Mouse (Mus musculus) MEL (cell line): ENCODE measurements around the gene Il4. TPM values are rescaled to one million over a fixed set of nuclear protein-coding genes. Genes with fewer than 3 reads are reported as not detected.

Experiments
- DNase-seq: peaks from one replicate; pipeline ENCODE4 v3.0.0; 2011; ENCODE audit warnings: low read depth, low spot score
- H3K27ac ChIP-seq: 2 replicates; pipeline ENCODE4 v1.5.1; 2012; ENCODE audit warnings: low read depth, mild to moderate bottlenecking, control low read depth, low read length, moderate library complexity; ENCODE audit not compliant: control insufficient read depth
- H3K27me3 ChIP-seq, 2 experiments: fragments of 150-350 bp in 1 of 2; sonication (generic) in 1 of 2; 2 replicates each; pipeline ENCODE4 v1.6.1; 2012; ENCODE audit warnings: low read length in 2 of 2, mild to moderate bottlenecking in 2 of 2, improper control_type of control experiment in 1 of 2, moderate library complexity in 1 of 2; ENCODE audit not compliant: insufficient read depth in 2 of 2, control insufficient read depth in 1 of 2
- H3K36me3 ChIP-seq, 2 experiments: 2 replicates each; pipeline ENCODE4 v1.6.1; 2012 to 2014; ENCODE audit warnings: low read length in 2 of 2, improper control_type of control experiment in 1 of 2, inconsistent platforms in 1 of 2, mild to moderate bottlenecking in 1 of 2; ENCODE audit not compliant: insufficient read depth in 2 of 2, control insufficient read depth in 1 of 2
- H3K4me1 ChIP-seq, 2 experiments: fragments of 150-350 bp in 1 of 2; sonication (generic) in 1 of 2; 2 replicates each; pipeline ENCODE4 v1.6.1; 2012; ENCODE audit warnings: low read length in 2 of 2, improper control_type of control experiment in 1 of 2, mild to moderate bottlenecking in 1 of 2; ENCODE audit not compliant: insufficient read depth in 2 of 2, control insufficient read depth in 1 of 2
- H3K4me3 ChIP-seq, 2 experiments: fragments of 150-350 bp in 1 of 2; sonication (generic) in 1 of 2; 2 replicates each; pipeline ENCODE4 v1.5.1; 2012; ENCODE audit warnings: low read depth in 2 of 2, low read length in 2 of 2, mild to moderate bottlenecking in 2 of 2, moderate library complexity in 2 of 2, control low read depth in 1 of 2, improper control_type of control experiment in 1 of 2; ENCODE audit not compliant: control insufficient read depth in 1 of 2, insufficient read depth in 1 of 2
- H3K79me2 ChIP-seq: 2 replicates; pipeline ENCODE4 v1.6.1; 2012; ENCODE audit warnings: mild to moderate bottlenecking, low read length, moderate library complexity; ENCODE audit not compliant: control insufficient read depth, poor library complexity, insufficient read depth
- H3K9ac ChIP-seq: 2 replicates; pipeline ENCODE4 v1.6.1; 2012; ENCODE audit warnings: low read depth, mild to moderate bottlenecking, control low read depth, low read length, moderate library complexity; ENCODE audit not compliant: control insufficient read depth, poor library complexity, severe bottlenecking
- H3K9me3 ChIP-seq: fragments of 150-350 bp; sonication (generic); replicated peaks from 2 replicates; pipeline ENCODE4 v1.6.1; 2012; ENCODE audit warnings: mild to moderate bottlenecking, low read length, improper control_type of control experiment, moderate library complexity; ENCODE audit not compliant: insufficient read depth
- BHLHE40 ChIP-seq: IDR thresholded peaks from 2 replicates; pipeline ENCODE4 v1.6.1; 2012; ENCODE audit warnings: low read depth, mild to moderate bottlenecking, inconsistent platforms, low read length, improper control_type of control experiment, borderline replicate concordance
- CHD2 ChIP-seq: IDR thresholded peaks from 2 replicates; pipeline ENCODE4 v1.6.1; 2011; ENCODE audit warnings: low read length, improper control_type of control experiment
- CTCF ChIP-seq, 3 experiments: IDR thresholded peaks in 2 of 3; conservative IDR thresholded peaks in 1 of 3; 2 replicates each; pipeline ENCODE4 v1.5.1; 2011 to 2012; ENCODE audit warnings: low read length in 3 of 3, low read depth in 2 of 3, mild to moderate bottlenecking in 2 of 3, improper control_type of control experiment in 1 of 3, inconsistent platforms in 1 of 3, mixed read lengths in 1 of 3, moderate library complexity in 1 of 3; ENCODE audit not compliant: control insufficient read depth in 1 of 3, insufficient read depth in 1 of 3, poor library complexity in 1 of 3, severe bottlenecking in 1 of 3
- EP300 ChIP-seq, 2 experiments: IDR thresholded peaks; 2 replicates each; pipeline ENCODE4 v1.6.1; 2011; ENCODE audit warnings: improper control_type of control experiment in 2 of 2, low read length in 2 of 2, low read depth in 1 of 2, mild to moderate bottlenecking in 1 of 2
- ETS1 ChIP-seq: IDR thresholded peaks from 2 replicates; pipeline ENCODE4 v1.6.1; 2012; ENCODE audit warnings: low read depth, mild to moderate bottlenecking, inconsistent platforms, low read length, improper control_type of control experiment, moderate library complexity
- GABPA ChIP-seq: IDR thresholded peaks from 2 replicates; pipeline ENCODE4 v1.6.1; 2012; ENCODE audit warnings: low read depth, mild to moderate bottlenecking, inconsistent platforms, low read length, improper control_type of control experiment, moderate library complexity
- GATA1 ChIP-seq: IDR thresholded peaks from 2 replicates; pipeline ENCODE4 v1.6.1; 2011; ENCODE audit warnings: low read depth, low read length, improper control_type of control experiment
- HCFC1 ChIP-seq: IDR thresholded peaks from 2 replicates; pipeline ENCODE4 v1.6.1; 2012; ENCODE audit warnings: low read depth, mild to moderate bottlenecking, inconsistent platforms, low read length, improper control_type of control experiment, moderate library complexity
- KAT2A ChIP-seq: conservative IDR thresholded peaks from 2 replicates; pipeline ENCODE4 v1.6.1; 2012; ENCODE audit warnings: low read depth, low read length, improper control_type of control experiment, inconsistent platforms
- MAFK ChIP-seq: IDR thresholded peaks from 2 replicates; pipeline ENCODE4 v1.6.1; 2011; ENCODE audit warnings: low read depth, mild to moderate bottlenecking, low read length, improper control_type of control experiment, borderline replicate concordance
- MEF2A ChIP-seq: IDR thresholded peaks from 2 replicates; pipeline ENCODE4 v1.6.1; 2014; ENCODE audit warnings: low read depth, mild to moderate bottlenecking, inconsistent platforms, low read length, improper control_type of control experiment; ENCODE audit not compliant: poor library complexity, insufficient replicate concordance, severe bottlenecking; ENCODE audit errors: extremely low read depth
- MYB ChIP-seq: IDR thresholded peaks from 2 replicates; pipeline ENCODE4 v1.6.1; 2011; ENCODE audit warnings: mild to moderate bottlenecking, low read depth, low read length, improper control_type of control experiment
- NRF1 ChIP-seq: IDR thresholded peaks from 2 replicates; pipeline ENCODE4 v1.6.1; 2014; ENCODE audit warnings: low read depth, mild to moderate bottlenecking, inconsistent platforms, low read length, improper control_type of control experiment, moderate library complexity; ENCODE audit not compliant: poor library complexity, insufficient read depth, severe bottlenecking
- POLR2AphosphoS2 ChIP-seq: IDR thresholded peaks from 2 replicates; pipeline ENCODE4 v1.6.1; 2011; ENCODE audit warnings: low read length, improper control_type of control experiment
- RAD21 ChIP-seq: IDR thresholded peaks from 2 replicates; pipeline ENCODE4 v1.6.1; 2011; ENCODE audit warnings: mild to moderate bottlenecking, low read depth, low read length, improper control_type of control experiment
- RCOR1 ChIP-seq: IDR thresholded peaks from 2 replicates; pipeline ENCODE4 v1.6.1; 2012; ENCODE audit warnings: low read depth, mild to moderate bottlenecking, inconsistent platforms, low read length, improper control_type of control experiment
- SIN3A ChIP-seq: IDR thresholded peaks from 2 replicates; pipeline ENCODE4 v1.6.1; 2012; ENCODE audit warnings: low read length, improper control_type of control experiment, inconsistent platforms
- TBP ChIP-seq: IDR thresholded peaks from 2 replicates; pipeline ENCODE4 v1.8.0; 2011; ENCODE audit warnings: low read depth, low read length, improper control_type of control experiment
- TCF12 ChIP-seq: IDR thresholded peaks from 2 replicates; pipeline ENCODE4 v1.6.1; 2014; ENCODE audit warnings: low read depth, mild to moderate bottlenecking, inconsistent platforms, low read length, improper control_type of control experiment, moderate library complexity
- UBTF ChIP-seq: IDR thresholded peaks from 2 replicates; pipeline ENCODE4 v1.6.1; 2012; ENCODE audit warnings: low read depth, mild to moderate bottlenecking, inconsistent platforms, low read length, improper control_type of control experiment, moderate library complexity, borderline replicate concordance; ENCODE audit not compliant: insufficient read depth
- USF1 ChIP-seq: IDR thresholded peaks from 2 replicates; pipeline ENCODE4 v1.6.1; 2014; ENCODE audit warnings: low read depth, mild to moderate bottlenecking, inconsistent platforms, low read length, improper control_type of control experiment, moderate library complexity
- ZC3H11A ChIP-seq: IDR thresholded peaks from 2 replicates; pipeline ENCODE4 v1.6.1; 2012; ENCODE audit warnings: low read depth, mild to moderate bottlenecking, inconsistent platforms, low read length, improper control_type of control experiment
- ZNF384 ChIP-seq: IDR thresholded peaks from 2 replicates; pipeline ENCODE4 v1.6.1; 2012; ENCODE audit warnings: low read depth, mild to moderate bottlenecking, inconsistent platforms, low read length, improper control_type of control experiment
- polyA plus RNA-seq, 2 experiments: library from polyadenylated mRNA; stranded (reverse) in 1 of 2; unstranded in 1 of 2; fragments of >175 nt in 1 of 2; fragments of >200 nt in 1 of 2; gene quantifications; 2 replicates each; pipeline versions ENCODE4 v1.2.1 to v1.2.4; 2012; ENCODE audit warnings: low replicate concordance in 2 of 2, low read depth in 1 of 2; ENCODE audit not compliant: insufficient read length in 2 of 2, insufficient read depth in 1 of 2, missing spikeins in 1 of 2
- total RNA-seq: library from RNA; depleted of rRNA; stranded (reverse); fragments of 300-350 nt; gene quantifications from 2 replicates; pipeline ENCODE4 v1.2.3, GENCODE M21; 2012; rRNA removed

The Il4 gene
- total RNA-seq (9.4 and 10.4 TPM in 2 replicates), polyA plus RNA-seq (1 to 10 TPM in 1 of 2 experiments, not detected in 1; 4.3 TPM)

DNA sequence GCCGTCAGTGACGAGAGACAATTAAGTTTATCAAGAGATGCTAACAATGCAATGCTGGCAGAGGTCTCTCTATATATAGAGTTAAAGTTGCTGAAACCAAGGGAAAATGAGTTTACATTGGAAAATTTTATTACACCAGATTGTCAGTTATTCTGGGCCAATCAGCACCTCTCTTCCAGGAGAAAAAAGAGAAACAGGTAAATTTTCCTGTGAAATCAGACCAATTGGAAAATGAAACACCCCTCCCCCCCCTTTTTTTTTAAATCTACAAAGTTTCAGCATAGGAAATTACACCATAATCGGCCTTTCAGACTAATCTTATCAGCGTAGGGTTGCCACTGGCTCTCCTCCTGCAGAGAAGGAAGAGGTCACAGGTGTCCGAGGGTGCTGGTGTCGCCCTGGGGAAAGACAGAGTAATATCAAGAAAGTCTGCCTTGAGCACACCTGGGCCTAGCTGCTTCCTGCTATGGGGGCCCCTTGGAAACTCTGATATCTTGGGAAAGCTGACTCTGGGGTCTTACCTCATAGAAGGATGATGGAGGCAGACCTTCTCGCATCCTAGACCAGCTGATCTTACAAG lies at the start of gene Il4:
Gene Il4, minus strand, starts transcription at position 51 of the 580 bp plus-strand sequence.
- H3K4me3 ChIP-seq: peak within 1 kb of the TSS; percentile 83 to 97
- TF ChIP-seq USF1 (no peak), ZC3H11A (no peak), TBP (no peak), CTCF (IDR thresholded peaks at IDR 0.05 in 2 of 3, conservative IDR thresholded peaks at IDR 0.05 in 1 of 3; ENCODE audit: control insufficient read depth in 1 of 3, insufficient read depth in 1 of 3, low read depth in 2 of 3, low read length in 3 of 3, poor library complexity in 1 of 3, severe bottlenecking in 1 of 3) (no peak), CHD2 (no peak; the same call in 1 of the 2 replicates), GATA1 (peak; percentile 74), SIN3A (peak; percentile 24; the same call in 1 of the 2 replicates), BHLHE40 (no peak), RCOR1 (peak; percentile 56; the same call in 1 of the 2 replicates), HCFC1 (no peak), GABPA (no peak), MAFK (no peak), TCF12 (peak; percentile 89), MYB (no peak), POLR2AphosphoS2 (no peak), RAD21 (no peak), KAT2A (0 out of 2 replicates have a peak, but pooled peaks have one; percentile 37), ZNF384 (peak; percentile 89), NRF1 (no peak), EP300 (IDR thresholded peaks at IDR 0.05; ENCODE audit: low read depth in 1 of 2, low read length in 2 of 2) (peak; percentile 52 to 77; a peak in 2 of 4 replicates), UBTF (no peak), ETS1 (peak; percentile 82), MEF2A (0 out of 2 replicates have a peak, but pooled peaks have one; percentile 17)
- peak within 1 kb of the TSS; percentile 97 for H3K27ac ChIP-seq
- H3K9me3 ChIP-seq: no peaks in the 10 kb centered on the region
- H3K4me1 ChIP-seq: peaks cover 54 to 69% of the 10 kb centered on the region in 2 experiments
- peak within 1 kb of the TSS; percentile 54 for H3K9ac ChIP-seq
- H3K79me2 ChIP-seq: peaks cover 22% of the 10 kb centered on the region
- H3K36me3 ChIP-seq: peaks cover 0 to 65% of the 10 kb centered on the region in 2 experiments; a peak in 2 of 4 replicates
- DNase-seq: peak; percentile 41
- no peaks in the 10 kb centered on the region for H3K27me3 ChIP-seq
